Mouse (Mus musculus): ENCODE results near the gene Sorcs3. TPM values are rescaled to one million over a fixed set of nuclear protein-coding genes. Genes with fewer than 3 reads are reported as not detected.
A peak's percentile ranks its signal among the peaks of the same experiment; 100 is the strongest.

Sorcs3 gene
- polyA plus RNA-seq, 1 experiment from 2014 or later: 17.4 TPM

- Histone ChIP-seq H3K4me1 (0 out of 2 replicates have a peak, but pooled peaks cover 3% of the 10 kb centered on the region), H3K36me3 (no peaks in the 10 kb centered on the region), H3K9ac (replicated peaks) (no peak overlapping the region), H3K27me3 (replicated peaks) (no peaks in the 10 kb centered on the region), H3K4me3 (replicated peaks) (no peak overlapping the region), H3K9me3 (replicated peaks) (no peaks in the 10 kb centered on the region), H3K27ac (replicated peaks) (no peak overlapping the region), H3K4me2 (no peak overlapping the region)
- no peak for ATAC-seq (ENCODE audit: low FRiP score)
These were observed 338.5 kb downstream of the Sorcs3 start for GRCm38 (mm10) chr19:48544294-48544693.

- 70% methylated on average over 7 of the region's 7 CpGs for WGBS
- H3K27me3 ChIP-seq (replicated peaks): no peaks in the 10 kb centered on the region
- 0 out of 2 replicates have a peak, but pooled peaks cover 3% of the 10 kb centered on the region for H3K4me1 ChIP-seq
- no peak overlapping the region for H3K27ac ChIP-seq (replicated peaks)
- H3K9me3 ChIP-seq (replicated peaks): no peaks in the 10 kb centered on the region
- H3K4me2 ChIP-seq: no peak overlapping the region
- H3K4me3 ChIP-seq (replicated peaks): no peak overlapping the region
- no peak for ATAC-seq (ENCODE audit: low FRiP score)
- H3K36me3 ChIP-seq: no peaks in the 10 kb centered on the region
- H3K9ac ChIP-seq (replicated peaks): no peak overlapping the region
These were observed 339.8 kb downstream of the Sorcs3 start for GRCm38 (mm10) chr19:48545421-48546132.

GRCm38 (mm10) chr19:48546133-48546448 is 340.3 kb downstream of the Sorcs3 start:
- no peaks in the 10 kb centered on the region for H3K36me3 ChIP-seq
- ATAC-seq (ENCODE audit: low FRiP score): no peak
- H3K4me1 ChIP-seq: 0 out of 2 replicates have a peak, but pooled peaks cover 3% of the 10 kb centered on the region
- no peak overlapping the region for H3K4me2 ChIP-seq
- 82% methylated on average over 2 of the region's 2 CpGs for WGBS
- H3K9ac ChIP-seq (replicated peaks): no peak overlapping the region
- H3K4me3 ChIP-seq (replicated peaks): no peak overlapping the region
- no peaks in the 10 kb centered on the region for H3K9me3 ChIP-seq (replicated peaks)
- H3K27ac ChIP-seq (replicated peaks): no peak overlapping the region
- no peaks in the 10 kb centered on the region for H3K27me3 ChIP-seq (replicated peaks)

- Histone ChIP-seq H3K27ac (replicated peaks) (no peak overlapping the region), H3K4me3 (replicated peaks) (no peak overlapping the region), H3K36me3 (no peaks in the 10 kb centered on the region), H3K9me3 (replicated peaks) (no peaks in the 10 kb centered on the region), H3K4me2 (no peak overlapping the region), H3K9ac (replicated peaks) (no peak overlapping the region), H3K27me3 (replicated peaks) (no peaks in the 10 kb centered on the region), H3K4me1 (0 out of 2 replicates have a peak, but pooled peaks cover 3% of the 10 kb centered on the region)
- no peak for ATAC-seq (ENCODE audit: low FRiP score)
- 42% methylated on average over 9 of the region's 9 CpGs for WGBS
These were observed 342.5 kb downstream of the Sorcs3 start for GRCm38 (mm10) chr19:48548143-48548881.

GRCm38 (mm10) chr19:48559432-48559831 is 353.6 kb downstream of the Sorcs3 start:
- Histone ChIP-seq H3K4me3 (replicated peaks) (no peak overlapping the region), H3K4me2 (no peak overlapping the region), H3K9ac (replicated peaks) (no peak overlapping the region), H3K36me3 (no peaks in the 10 kb centered on the region), H3K9me3 (replicated peaks) (no peaks in the 10 kb centered on the region), H3K27me3 (replicated peaks) (no peaks in the 10 kb centered on the region), H3K4me1 (no peaks in the 10 kb centered on the region), H3K27ac (replicated peaks) (no peak overlapping the region)
- 35% methylated on average over 2 of the region's 2 CpGs for WGBS
- ATAC-seq (ENCODE audit: low FRiP score): no peak

- H3K36me3 ChIP-seq: no peaks in the 10 kb centered on the region
- H3K9ac ChIP-seq (replicated peaks): no peak overlapping the region
- H3K27me3 ChIP-seq (replicated peaks): no peaks in the 10 kb centered on the region
- H3K9me3 ChIP-seq (replicated peaks): no peaks in the 10 kb centered on the region
- no peak overlapping the region for H3K27ac ChIP-seq (replicated peaks)
- H3K4me2 ChIP-seq: no peak overlapping the region
- whole genome bisulfite sequencing: 40% methylated on average over 1 of the region's 1 CpGs
- no peak overlapping the region for H3K4me3 ChIP-seq (replicated peaks)
- ATAC-seq (ENCODE audit: low FRiP score): no peak
- 0 out of 2 replicates have a peak, but pooled peaks cover 3% of the 10 kb centered on the region for H3K4me1 ChIP-seq
These were observed 369.9 kb downstream of the Sorcs3 start for GRCm38 (mm10) chr19:48575736-48576135.

- H3K9me3 ChIP-seq (replicated peaks): no peaks in the 10 kb centered on the region
- ATAC-seq (ENCODE audit: low FRiP score): no peak
- H3K4me3 ChIP-seq (replicated peaks): no peak overlapping the region
- no peak overlapping the region for H3K27ac ChIP-seq (replicated peaks)
- H3K4me2 ChIP-seq: no peak overlapping the region
- no peaks in the 10 kb centered on the region for H3K36me3 ChIP-seq
- 65% methylated on average over 5 of the region's 5 CpGs for WGBS
- 0 out of 2 replicates have a peak, but pooled peaks cover 3% of the 10 kb centered on the region for H3K4me1 ChIP-seq
- H3K9ac ChIP-seq (replicated peaks): no peak overlapping the region
- no peaks in the 10 kb centered on the region for H3K27me3 ChIP-seq (replicated peaks)
These were observed 371.3 kb downstream of the Sorcs3 start for GRCm38 (mm10) chr19:48577169-48577568.

- H3K27me3 ChIP-seq (replicated peaks): no peaks in the 10 kb centered on the region
- no peaks in the 10 kb centered on the region for H3K9me3 ChIP-seq (replicated peaks)
- H3K4me2 ChIP-seq: no peak overlapping the region
- peak; percentile 45; the same call in 1 of the 2 replicates for ATAC-seq (ENCODE audit: low FRiP score)
- no peak overlapping the region for H3K27ac ChIP-seq (replicated peaks)
- H3K4me1 ChIP-seq: no peaks in the 10 kb centered on the region
- no peaks in the 10 kb centered on the region for H3K36me3 ChIP-seq
- H3K9ac ChIP-seq (replicated peaks): no peak overlapping the region
- WGBS: 61% methylated on average over 8 of the region's 8 CpGs
- H3K4me3 ChIP-seq (replicated peaks): no peak overlapping the region
These were observed 379.2 kb downstream of the Sorcs3 start for GRCm38 (mm10) chr19:48584938-48585560.

- no peak overlapping the region for H3K27ac ChIP-seq (replicated peaks)
- H3K27me3 ChIP-seq (replicated peaks): no peaks in the 10 kb centered on the region
- no peaks in the 10 kb centered on the region for H3K9me3 ChIP-seq (replicated peaks)
- H3K9ac ChIP-seq (replicated peaks): no peak overlapping the region
- no peak overlapping the region for H3K4me2 ChIP-seq
- whole genome bisulfite sequencing: 61% methylated on average over 1 of the region's 1 CpGs
- no peaks in the 10 kb centered on the region for H3K4me1 ChIP-seq
- H3K36me3 ChIP-seq: no peaks in the 10 kb centered on the region
- H3K4me3 ChIP-seq (replicated peaks): no peak overlapping the region
- ATAC-seq (ENCODE audit: low FRiP score): no peak
These were observed 411.1 kb downstream of the Sorcs3 start for GRCm38 (mm10) chr19:48616951-48617350.

GRCm38 (mm10) chr19:48630671-48631327 is 425.0 kb downstream of the Sorcs3 start:
- H3K4me1 ChIP-seq: peaks cover 11% of the 10 kb centered on the region; the same call in 1 of the 2 replicates
- H3K9ac ChIP-seq (replicated peaks): no peak overlapping the region
- H3K4me3 ChIP-seq (replicated peaks): no peak overlapping the region
- no peaks in the 10 kb centered on the region for H3K9me3 ChIP-seq (replicated peaks)
- no peak overlapping the region for H3K4me2 ChIP-seq
- 25% methylated on average over 6 of the region's 6 CpGs for WGBS
- H3K36me3 ChIP-seq: no peaks in the 10 kb centered on the region
- ATAC-seq (ENCODE audit: low FRiP score): no peak
- H3K27ac ChIP-seq (replicated peaks): no peak overlapping the region
- no peaks in the 10 kb centered on the region for H3K27me3 ChIP-seq (replicated peaks)

- H3K9ac ChIP-seq (replicated peaks): no peak overlapping the region
- H3K4me2 ChIP-seq: no peak overlapping the region
- H3K9me3 ChIP-seq (replicated peaks): no peaks in the 10 kb centered on the region
- no peak overlapping the region for H3K27ac ChIP-seq (replicated peaks)
- H3K36me3 ChIP-seq: no peaks in the 10 kb centered on the region
- WGBS: 79% methylated on average over 4 of the region's 4 CpGs
- H3K4me1 ChIP-seq: no peaks in the 10 kb centered on the region
- no peaks in the 10 kb centered on the region for H3K27me3 ChIP-seq (replicated peaks)
- ATAC-seq (ENCODE audit: low FRiP score): no peak
- no peak overlapping the region for H3K4me3 ChIP-seq (replicated peaks)
These were observed 436.7 kb downstream of the Sorcs3 start for GRCm38 (mm10) chr19:48642566-48642965.

All from neural tube, embryonic 15.5 days (tissue).